Mouse (Mus musculus) ES-Bruce4 (cell line): ENCODE results near the gene Spata5.

Source experiments
- CTCF ChIP-seq: IDR thresholded peaks from one replicate; pipeline ENCODE4 v1.8.1; 2011; ENCODE audit warnings: low read depth, low read length
- POLR2A ChIP-seq: IDR thresholded peaks from one replicate; pipeline ENCODE4 v1.8.1; 2011; ENCODE audit warnings: low read length; ENCODE audit not compliant: insufficient read depth

GRCm38 (mm10) chr3:37439770-37440169, 20.1 kb downstream of the Spata5 start:
- no peak for TF ChIP-seq CTCF
- no peak for TF ChIP-seq POLR2A
